Mouse (Mus musculus): Measurements from ENCODE around the gene Kansl2. TPM values are rescaled to one million over a fixed set of nuclear protein-coding genes. Genes with fewer than 3 reads are reported as not detected.

The Kansl2 gene
- polyA plus RNA-seq, 1 experiment = 178 TPM

- Histone ChIP-seq H3ac (ENCODE audit: control insufficient read depth, insufficient read length, low read depth) (no peak overlapping the region), H3K79me2 (ENCODE audit: control insufficient read depth, insufficient read depth) (no peaks in the 10 kb centered on the region), H3K27me3 (ENCODE audit: control insufficient read depth, insufficient read depth, insufficient read length) (no peaks in the 10 kb centered on the region), H3K79me3 (ENCODE audit: low read depth) (no peaks in the 10 kb centered on the region), H3K4me3 (ENCODE audit: insufficient read depth, poor library complexity, severe bottlenecking) (no peak overlapping the region), H3K36me3 (ENCODE audit: control insufficient read depth, insufficient read depth) (no peaks in the 10 kb centered on the region)
- no peak for TF ChIP-seq FOSL1 (IDR thresholded peaks at IDR 0.05; ENCODE audit: insufficient read depth, low read length, poor library complexity, severe bottlenecking)
- TF ChIP-seq USF1 (IDR thresholded peaks at IDR 0.05; ENCODE audit: low read depth) = no peak
- TF ChIP-seq CEBPB (IDR thresholded peaks at IDR 0.05; ENCODE audit: low read depth) = no peak
- TF ChIP-seq MYOG (IDR thresholded peaks at IDR 0.05; ENCODE audit: control insufficient read depth, extremely low read depth, insufficient read length) = no peak
- TF ChIP-seq CTCF (IDR thresholded peaks at IDR 0.05; ENCODE audit: control insufficient read depth, insufficient read depth, insufficient read length) = no peak
- no peak for TF ChIP-seq MYOD1 (IDR thresholded peaks at IDR 0.05; ENCODE audit: control insufficient read depth, insufficient read length, low read depth)
- TF ChIP-seq MAX (IDR thresholded peaks at IDR 0.05) = no peak
These were observed 27.7 kb downstream of the Kansl2 start for GRCm38 (mm10) chr15:98506253-98506957.

GRCm38 (mm10) chr15:98504514-98504913 is 29.6 kb downstream of the Kansl2 start:
- no peaks in the 10 kb centered on the region for H3K36me3 ChIP-seq (ENCODE audit: control insufficient read depth, insufficient read depth)
- peaks cover 3% of the 10 kb centered on the region for H3K27me3 ChIP-seq (ENCODE audit: control insufficient read depth, insufficient read depth, insufficient read length)
- H3ac ChIP-seq (ENCODE audit: control insufficient read depth, insufficient read length, low read depth) = no peak overlapping the region
- H3K79me3 ChIP-seq (ENCODE audit: low read depth) = no peaks in the 10 kb centered on the region
- no peaks in the 10 kb centered on the region for H3K79me2 ChIP-seq (ENCODE audit: control insufficient read depth, insufficient read depth)
- H3K4me3 ChIP-seq (ENCODE audit: insufficient read depth, poor library complexity, severe bottlenecking) = no peak overlapping the region
- TF ChIP-seq MYOG (IDR thresholded peaks at IDR 0.05; ENCODE audit: control insufficient read depth, extremely low read depth, insufficient read length) (no peak), CTCF (IDR thresholded peaks at IDR 0.05; ENCODE audit: control insufficient read depth, insufficient read depth, insufficient read length) (peak; percentile 35)

GRCm38 (mm10) chr15:98503317-98503716 is 30.7 kb downstream of the Kansl2 start:
- Histone ChIP-seq H3K79me3 (ENCODE audit: low read depth) (no peaks in the 10 kb centered on the region), H3K4me3 (ENCODE audit: insufficient read depth, poor library complexity, severe bottlenecking) (no peak overlapping the region), H3K36me3 (ENCODE audit: control insufficient read depth, insufficient read depth) (no peaks in the 10 kb centered on the region), H3ac (ENCODE audit: control insufficient read depth, insufficient read length, low read depth) (no peak overlapping the region), H3K79me2 (ENCODE audit: control insufficient read depth, insufficient read depth) (no peaks in the 10 kb centered on the region), H3K27me3 (ENCODE audit: control insufficient read depth, insufficient read depth, insufficient read length) (peaks cover 3% of the 10 kb centered on the region)
- TF ChIP-seq CTCF (IDR thresholded peaks at IDR 0.05; ENCODE audit: control insufficient read depth, insufficient read depth, insufficient read length) (no peak), MAX (IDR thresholded peaks at IDR 0.05) (no peak), USF1 (IDR thresholded peaks at IDR 0.05; ENCODE audit: low read depth) (no peak), FOSL1 (IDR thresholded peaks at IDR 0.05; ENCODE audit: insufficient read depth, low read length, poor library complexity, severe bottlenecking) (no peak), MYOD1 (IDR thresholded peaks at IDR 0.05; ENCODE audit: control insufficient read depth, insufficient read length, low read depth) (no peak), CEBPB (IDR thresholded peaks at IDR 0.05; ENCODE audit: low read depth) (no peak), MYOG (IDR thresholded peaks at IDR 0.05; ENCODE audit: control insufficient read depth, extremely low read depth, insufficient read length) (no peak)

- H3K4me3 ChIP-seq (ENCODE audit: insufficient read depth, poor library complexity, severe bottlenecking) = no peak overlapping the region
- no peaks in the 10 kb centered on the region for H3K36me3 ChIP-seq (ENCODE audit: control insufficient read depth, insufficient read depth)
- H3K27me3 ChIP-seq (ENCODE audit: control insufficient read depth, insufficient read depth, insufficient read length) = peaks cover 24% of the 10 kb centered on the region
- no peaks in the 10 kb centered on the region for H3K79me3 ChIP-seq (ENCODE audit: low read depth)
- no peak for TF ChIP-seq USF1 (IDR thresholded peaks at IDR 0.05; ENCODE audit: low read depth)
- no peak for TF ChIP-seq CTCF (IDR thresholded peaks at IDR 0.05; ENCODE audit: control insufficient read depth, insufficient read depth, insufficient read length)
- TF ChIP-seq MYOD1 (IDR thresholded peaks at IDR 0.05; ENCODE audit: control insufficient read depth, insufficient read length, low read depth) = no peak
- TF ChIP-seq CEBPB (IDR thresholded peaks at IDR 0.05; ENCODE audit: low read depth) = no peak
- no peak for TF ChIP-seq MAX (IDR thresholded peaks at IDR 0.05)
- no peak for TF ChIP-seq FOSL1 (IDR thresholded peaks at IDR 0.05; ENCODE audit: insufficient read depth, low read length, poor library complexity, severe bottlenecking)
- no peak for TF ChIP-seq MYOG (IDR thresholded peaks at IDR 0.05; ENCODE audit: control insufficient read depth, extremely low read depth, insufficient read length)
- no peaks in the 10 kb centered on the region for H3K79me2 ChIP-seq (ENCODE audit: control insufficient read depth, insufficient read depth)
- H3ac ChIP-seq (ENCODE audit: control insufficient read depth, insufficient read length, low read depth) = no peak overlapping the region
These were observed 36.4 kb downstream of the Kansl2 start for GRCm38 (mm10) chr15:98497631-98498030.

- Histone ChIP-seq H3K27me3 (ENCODE audit: control insufficient read depth, insufficient read depth, insufficient read length) (peaks cover 32% of the 10 kb centered on the region), H3K79me2 (ENCODE audit: control insufficient read depth, insufficient read depth) (no peaks in the 10 kb centered on the region), H3K79me3 (ENCODE audit: low read depth) (no peaks in the 10 kb centered on the region), H3ac (ENCODE audit: control insufficient read depth, insufficient read length, low read depth) (no peak within 1 kb of the TSS), H3K36me3 (ENCODE audit: control insufficient read depth, insufficient read depth) (no peaks in the 10 kb centered on the region), H3K4me3 (ENCODE audit: insufficient read depth, poor library complexity, severe bottlenecking) (no peak within 1 kb of the TSS)
- TF ChIP-seq USF1 (IDR thresholded peaks at IDR 0.05; ENCODE audit: low read depth) (no peak), MAX (IDR thresholded peaks at IDR 0.05) (no peak), CTCF (IDR thresholded peaks at IDR 0.05; ENCODE audit: control insufficient read depth, insufficient read depth, insufficient read length) (no peak), MYOD1 (IDR thresholded peaks at IDR 0.05; ENCODE audit: control insufficient read depth, insufficient read length, low read depth) (no peak), FOSL1 (IDR thresholded peaks at IDR 0.05; ENCODE audit: insufficient read depth, low read length, poor library complexity, severe bottlenecking) (no peak), MYOG (IDR thresholded peaks at IDR 0.05; ENCODE audit: control insufficient read depth, extremely low read depth, insufficient read length) (no peak)
These were observed 42.0 kb downstream of the Kansl2 start, which contains the start of gene Olfr279 for GRCm38 (mm10) chr15:98492102-98492501. Olfr279 (plus strand) TSS chr15:98492402.

GRCm38 (mm10) chr15:98491332-98491731 is 42.7 kb downstream of the Kansl2 start:
- Histone ChIP-seq H3K36me3 (ENCODE audit: control insufficient read depth, insufficient read depth) (no peaks in the 10 kb centered on the region), H3K79me2 (ENCODE audit: control insufficient read depth, insufficient read depth) (no peaks in the 10 kb centered on the region), H3K79me3 (ENCODE audit: low read depth) (no peaks in the 10 kb centered on the region), H3ac (ENCODE audit: control insufficient read depth, insufficient read length, low read depth) (no peak overlapping the region), H3K27me3 (ENCODE audit: control insufficient read depth, insufficient read depth, insufficient read length) (peaks cover 32% of the 10 kb centered on the region), H3K4me3 (ENCODE audit: insufficient read depth, poor library complexity, severe bottlenecking) (no peak overlapping the region)
- TF ChIP-seq MAX (IDR thresholded peaks at IDR 0.05) = no peak
- TF ChIP-seq USF1 (IDR thresholded peaks at IDR 0.05; ENCODE audit: low read depth) = no peak
- TF ChIP-seq CTCF (IDR thresholded peaks at IDR 0.05; ENCODE audit: control insufficient read depth, insufficient read depth, insufficient read length) = no peak
- TF ChIP-seq FOSL1 (IDR thresholded peaks at IDR 0.05; ENCODE audit: insufficient read depth, low read length, poor library complexity, severe bottlenecking) = no peak
- TF ChIP-seq CEBPB (IDR thresholded peaks at IDR 0.05; ENCODE audit: low read depth) = no peak
- TF ChIP-seq MYOG (IDR thresholded peaks at IDR 0.05; ENCODE audit: control insufficient read depth, extremely low read depth, insufficient read length) = no peak
- no peak for TF ChIP-seq MYOD1 (IDR thresholded peaks at IDR 0.05; ENCODE audit: control insufficient read depth, insufficient read length, low read depth)

All from C2C12 (cell line).